Mouse (Mus musculus): ENCODE data around the gene Egfem1. TPM values are rescaled to one million over a fixed set of nuclear protein-coding genes. Genes with fewer than 3 reads are reported as not detected.

Gene Egfem1
- total RNA-seq, 2 experiments from 2014 or later, result 0.25 TPM; not detected in 1

Other genes with a start within 250 kb of the Egfem1 start
- not detected in 2 replicates for gene Gm1527, start 189.4 kb upstream of the Egfem1 start, total RNA-seq (2015)
- not detected in 2 replicates for gene Gm1527, start 189.4 kb upstream of the Egfem1 start, total RNA-seq (2017)

Measured in megakaryocyte progenitor cell, adult 5-6 weeks (primary cell).